Mouse (Mus musculus): ENCODE measurements at regions not wholly inside any gene's neighbourhood (a gene's known extent, or its start where the extent isn't known, plus 50 kb on each side); places are given as distances from the start of the nearest gene placed in this dataset.

- no peak overlapping the region for H3K27ac ChIP-seq (replicated peaks in 1 of 2; ENCODE audit: control insufficient read depth in 1 of 2, insufficient read depth in 1 of 2, low read depth in 2 of 2, low read length in 2 of 2)
Observed at GRCm38 (mm10) chr10:45009676-45010075, 57.3 kb upstream of the Prep start.

DNA sequence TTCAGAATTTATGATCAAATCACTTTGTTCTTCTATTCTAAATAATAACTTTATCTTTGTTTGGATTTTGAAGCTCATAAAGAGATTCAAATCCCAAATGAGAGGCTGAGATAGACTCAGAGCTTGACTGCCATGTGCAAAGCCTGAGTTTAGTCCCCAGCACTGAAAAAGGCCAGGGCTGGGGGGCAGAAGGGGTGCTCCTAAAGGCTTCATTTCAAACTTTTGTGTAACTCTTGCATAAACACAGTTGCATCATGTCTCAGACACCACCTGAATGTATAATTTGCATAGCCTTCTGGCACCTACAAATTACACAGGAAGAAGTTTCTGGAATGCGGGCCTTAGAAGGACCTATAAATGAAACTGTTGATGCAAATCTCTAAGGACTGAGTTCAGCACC lies 57.8 kb upstream of the Prep start:
- ATAC-seq (ENCODE audit: insufficient number of reproducible peaks, insufficient read depth, low FRiP score, low read depth) = no peak
- 89% methylated on average over 1 of the region's 1 CpGs for WGBS

More at GRCm38 (mm10) chr10:45009676-45010075, 57.3 kb upstream of the Prep start:
- 61% methylated on average over 10 of the region's 10 CpGs for WGBS
- Histone ChIP-seq H3K4me2 (ENCODE audit: low read length) (no peak overlapping the region), H3K9ac (ENCODE audit: low read length) (no peak overlapping the region), H3K9me3 (ENCODE audit: control insufficient read depth, low read length) (no peaks in the 10 kb centered on the region), H3K27me3 (ENCODE audit: control insufficient read depth, insufficient read depth, low read length) (no peaks in the 10 kb centered on the region), H3K4me3 (ENCODE audit: control insufficient read depth in 1 of 2, insufficient read depth in 1 of 2, low read depth in 1 of 2, low read length in 2 of 2) (no peak overlapping the region), H3K4me1 (ENCODE audit: control insufficient read depth in 2 of 2, insufficient read depth in 2 of 2, low read length in 2 of 2) (no peaks in the 10 kb centered on the region), H3K36me3 (ENCODE audit: control insufficient read depth, insufficient read depth, low read length) (no peaks in the 10 kb centered on the region)
- no peak for ATAC-seq (ENCODE audit: insufficient number of reproducible peaks, insufficient read depth, low FRiP score, low read depth)

GRCm38 (mm10) chr10:45004037-45004653 lies 62.9 kb upstream of the Prep start:
- Histone ChIP-seq H3K4me2 (ENCODE audit: low read length) (0 out of 2 replicates have a peak overlapping the region, but pooled peaks have one; percentile 6), H3K9me3 (ENCODE audit: control insufficient read depth, low read length) (no peaks in the 10 kb centered on the region), H3K36me3 (ENCODE audit: control insufficient read depth, insufficient read depth, low read length) (no peaks in the 10 kb centered on the region), H3K27ac (replicated peaks in 1 of 2; ENCODE audit: control insufficient read depth in 1 of 2, insufficient read depth in 1 of 2, low read depth in 2 of 2, low read length in 2 of 2) (no peak overlapping the region), H3K9ac (ENCODE audit: low read length) (no peak overlapping the region), H3K27me3 (ENCODE audit: control insufficient read depth, insufficient read depth, low read length) (no peaks in the 10 kb centered on the region), H3K4me3 (ENCODE audit: control insufficient read depth in 1 of 2, insufficient read depth in 1 of 2, low read depth in 1 of 2, low read length in 2 of 2) (no peak overlapping the region), H3K4me1 (ENCODE audit: control insufficient read depth in 2 of 2, insufficient read depth in 2 of 2, low read length in 2 of 2) (peaks cover 14 to 22% of the 10 kb centered on the region in 2 experiments)
- WGBS = 39% methylated on average over 9 of the region's 9 CpGs
- ATAC-seq (ENCODE audit: insufficient number of reproducible peaks, insufficient read depth, low FRiP score, low read depth) = 0 out of 2 replicates have a peak, but pooled peaks have one; percentile 39

More for the DNA sequence above, 57.8 kb upstream of the Prep start:
- no peak overlapping the region for H3K27ac ChIP-seq (replicated peaks in 1 of 2; ENCODE audit: control insufficient read depth in 1 of 2, insufficient read depth in 1 of 2, low read depth in 2 of 2, low read length in 2 of 2)
- no peak overlapping the region for H3K9ac ChIP-seq (ENCODE audit: low read length)
- peaks cover 0 to 2% of the 10 kb centered on the region in 2 experiments; a peak in 1 of 4 replicates for H3K4me1 ChIP-seq (ENCODE audit: control insufficient read depth in 2 of 2, insufficient read depth in 2 of 2, low read length in 2 of 2)
- H3K9me3 ChIP-seq (ENCODE audit: control insufficient read depth, low read length) = no peaks in the 10 kb centered on the region
- H3K36me3 ChIP-seq (ENCODE audit: control insufficient read depth, insufficient read depth, low read length) = no peaks in the 10 kb centered on the region
- no peaks in the 10 kb centered on the region for H3K27me3 ChIP-seq (ENCODE audit: control insufficient read depth, insufficient read depth, low read length)
- no peak overlapping the region for H3K4me3 ChIP-seq (ENCODE audit: control insufficient read depth in 1 of 2, insufficient read depth in 1 of 2, low read depth in 1 of 2, low read length in 2 of 2)
- H3K4me2 ChIP-seq (ENCODE audit: low read length) = no peak overlapping the region

GRCm38 (mm10) chr10:45003344-45003681 lies 63.7 kb upstream of the Prep start:
- WGBS = 19% methylated on average over 2 of the region's 2 CpGs
- H3K27ac ChIP-seq (replicated peaks in 1 of 2; ENCODE audit: control insufficient read depth in 1 of 2, insufficient read depth in 1 of 2, low read depth in 2 of 2, low read length in 2 of 2) = no peak overlapping the region; a peak in 1 of 4 replicates
- H3K9ac ChIP-seq (ENCODE audit: low read length) = no peak overlapping the region
- no peak for ATAC-seq (ENCODE audit: insufficient number of reproducible peaks, insufficient read depth, low FRiP score, low read depth)
- H3K36me3 ChIP-seq (ENCODE audit: control insufficient read depth, insufficient read depth, low read length) = no peaks in the 10 kb centered on the region
- no peaks in the 10 kb centered on the region for H3K27me3 ChIP-seq (ENCODE audit: control insufficient read depth, insufficient read depth, low read length)
- H3K4me3 ChIP-seq (ENCODE audit: control insufficient read depth in 1 of 2, insufficient read depth in 1 of 2, low read depth in 1 of 2, low read length in 2 of 2) = no peak overlapping the region
- H3K4me1 ChIP-seq (ENCODE audit: control insufficient read depth in 2 of 2, insufficient read depth in 2 of 2, low read length in 2 of 2) = peaks cover 14 to 22% of the 10 kb centered on the region in 2 experiments
- no peaks in the 10 kb centered on the region for H3K9me3 ChIP-seq (ENCODE audit: control insufficient read depth, low read length)
- peak overlapping the region; percentile 24 for H3K4me2 ChIP-seq (ENCODE audit: low read length)

- Histone ChIP-seq H3K4me1 (ENCODE audit: control insufficient read depth in 2 of 2, insufficient read depth in 2 of 2, low read length in 2 of 2) (peaks cover 14 to 24% of the 10 kb centered on the region in 2 experiments), H3K9me3 (ENCODE audit: control insufficient read depth, low read length) (no peaks in the 10 kb centered on the region), H3K27me3 (ENCODE audit: control insufficient read depth, insufficient read depth, low read length) (no peaks in the 10 kb centered on the region), H3K4me3 (ENCODE audit: control insufficient read depth in 1 of 2, insufficient read depth in 1 of 2, low read depth in 1 of 2, low read length in 2 of 2) (no peak overlapping the region), H3K4me2 (ENCODE audit: low read length) (peak overlapping the region; percentile 24), H3K9ac (ENCODE audit: low read length) (0 out of 2 replicates have a peak overlapping the region, but pooled peaks have one; percentile 16), H3K36me3 (ENCODE audit: control insufficient read depth, insufficient read depth, low read length) (no peaks in the 10 kb centered on the region), H3K27ac (replicated peaks in 1 of 2; ENCODE audit: control insufficient read depth in 1 of 2, insufficient read depth in 1 of 2, low read depth in 2 of 2, low read length in 2 of 2) (no peak overlapping the region; a peak in 1 of 4 replicates)
- no peak for ATAC-seq (ENCODE audit: insufficient number of reproducible peaks, insufficient read depth, low FRiP score, low read depth)
- WGBS = 38% methylated on average over 8 of the region's 8 CpGs
Observed at GRCm38 (mm10) chr10:45002637-45003343, 64.2 kb upstream of the Prep start.

GRCm38 (mm10) chr10:45000873-45001859 lies 65.8 kb upstream of the Prep start:
- Histone ChIP-seq H3K9ac (ENCODE audit: low read length) (peak overlapping the region; percentile 60; the same call in 1 of the 2 replicates), H3K4me1 (ENCODE audit: control insufficient read depth in 2 of 2, insufficient read depth in 2 of 2, low read length in 2 of 2) (peaks cover 18 to 26% of the 10 kb centered on the region in 2 experiments), H3K27me3 (ENCODE audit: control insufficient read depth, insufficient read depth, low read length) (no peaks in the 10 kb centered on the region), H3K27ac (replicated peaks in 1 of 2; ENCODE audit: control insufficient read depth in 1 of 2, insufficient read depth in 1 of 2, low read depth in 2 of 2, low read length in 2 of 2) (no peak overlapping the region), H3K4me3 (ENCODE audit: control insufficient read depth in 1 of 2, insufficient read depth in 1 of 2, low read depth in 1 of 2, low read length in 2 of 2) (peak overlapping the region; percentile 21 to 24; a peak in 2 of 4 replicates), H3K9me3 (ENCODE audit: control insufficient read depth, low read length) (no peaks in the 10 kb centered on the region), H3K4me2 (ENCODE audit: low read length) (peak overlapping the region; percentile 64), H3K36me3 (ENCODE audit: control insufficient read depth, insufficient read depth, low read length) (no peaks in the 10 kb centered on the region)
- WGBS = 38% methylated on average over 12 of the region's 12 CpGs
- no peak for ATAC-seq (ENCODE audit: insufficient number of reproducible peaks, insufficient read depth, low FRiP score, low read depth)
